Mouse (Mus musculus): ENCODE measurements around the gene Col19a1.

The Col19a1 gene

DNA sequence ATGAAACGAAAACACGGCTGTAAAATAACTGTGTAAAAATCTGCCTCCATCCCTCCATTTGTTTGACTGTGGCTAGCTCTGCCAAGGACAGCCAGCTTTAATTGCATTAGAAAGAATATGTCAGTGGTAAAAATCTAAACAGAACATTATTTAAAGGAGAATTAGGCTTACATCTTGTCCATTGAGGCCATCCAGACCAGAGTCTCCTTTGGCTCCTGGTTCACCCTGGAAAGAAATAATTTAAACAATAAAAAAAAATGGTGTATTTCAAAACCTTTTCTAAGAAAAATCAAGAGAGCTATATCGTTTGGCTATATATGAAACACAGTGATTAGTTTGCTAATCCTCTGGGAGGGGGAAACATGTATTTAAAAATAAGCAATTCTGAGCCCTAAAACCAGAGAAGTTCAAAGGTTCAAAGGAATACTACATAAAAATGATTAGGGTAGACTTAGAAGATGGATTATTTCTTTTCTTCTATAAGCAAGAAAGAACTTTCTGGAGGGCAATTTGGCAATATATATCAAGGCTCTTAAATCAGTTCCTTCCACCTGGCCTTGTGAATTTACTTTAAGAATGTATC is 125.9 kb downstream of the Col19a1 start:
- no peak for DNase-seq (ENCODE audit: low spot score in 2 of 2)

DNA sequence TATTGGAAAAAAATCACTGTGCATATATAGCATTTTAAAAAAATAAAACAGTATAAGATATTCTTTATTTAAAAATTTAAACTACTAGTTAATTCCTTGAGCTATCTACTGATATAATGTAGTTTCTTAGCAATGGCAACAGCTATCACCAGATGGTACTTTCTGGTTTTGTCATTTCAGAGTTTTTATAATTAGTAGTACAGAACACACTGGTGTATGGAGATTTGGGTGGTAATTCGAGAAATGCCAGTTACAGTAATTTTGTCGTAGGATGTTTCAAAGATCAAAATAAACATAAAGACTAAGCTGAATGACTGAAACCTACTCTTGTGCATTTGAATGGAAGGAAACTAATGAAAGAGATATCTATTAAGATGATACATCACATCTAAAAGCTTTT is 129.3 kb downstream of the Col19a1 start:
- DNase-seq (ENCODE audit: low spot score in 2 of 2), result no peak

DNA sequence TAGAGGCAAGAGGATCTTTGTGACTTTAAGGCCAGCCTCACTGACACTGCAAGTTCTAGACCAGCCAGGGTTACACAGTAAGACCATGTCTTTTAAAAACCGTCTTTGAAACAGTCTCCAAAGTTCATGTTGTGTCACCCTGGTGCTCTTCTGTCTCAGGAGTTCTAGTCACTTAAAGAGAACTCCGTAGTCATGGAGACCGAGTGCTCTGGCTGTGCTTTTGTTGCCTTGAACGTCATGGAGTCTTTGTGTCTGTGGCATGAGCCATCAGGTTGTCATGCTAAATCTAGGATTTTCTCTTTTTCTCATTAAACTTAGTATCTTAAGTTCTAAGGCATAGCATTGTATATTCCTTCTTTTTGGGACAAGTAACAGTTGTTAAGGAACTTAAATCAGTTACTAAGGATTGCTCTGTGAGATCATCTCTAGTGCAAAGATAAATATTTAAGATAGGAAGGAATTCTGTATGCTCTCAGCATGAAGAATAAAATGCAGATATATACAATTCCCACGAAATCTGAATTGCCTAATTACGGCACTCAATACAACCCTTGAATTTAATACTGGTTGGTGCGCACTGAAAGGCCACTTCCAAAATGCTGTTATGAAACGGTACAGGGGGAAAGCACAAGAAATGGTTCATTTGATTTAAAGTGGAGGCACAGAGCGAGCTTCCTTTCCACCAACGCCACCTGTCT is 134.6 kb downstream of the Col19a1 start:
- DNase-seq (ENCODE audit: low spot score in 2 of 2), result no peak

DNA sequence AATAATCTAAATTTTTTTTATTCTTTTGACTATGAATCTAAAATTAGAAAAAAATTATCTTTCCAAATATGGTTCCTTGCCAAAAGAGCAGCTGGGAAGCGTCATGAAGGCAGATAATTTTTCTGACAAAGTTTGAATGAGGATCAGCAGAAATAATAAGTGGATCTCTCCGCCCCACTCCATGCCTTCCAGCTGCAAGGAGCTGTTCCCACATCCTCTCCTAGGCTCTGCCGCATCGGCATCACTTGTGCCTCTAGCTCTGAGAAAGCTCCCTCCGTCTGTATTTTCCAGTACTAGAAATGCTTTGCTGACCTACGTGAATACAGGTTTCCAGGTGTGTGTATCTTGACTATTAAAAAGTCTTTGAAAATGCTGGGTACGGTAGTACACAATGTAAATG is 135.1 kb downstream of the Col19a1 start:
- peak in 1 of 2 experiments; percentile 12 for DNase-seq (ENCODE audit: low spot score in 2 of 2)

DNA sequence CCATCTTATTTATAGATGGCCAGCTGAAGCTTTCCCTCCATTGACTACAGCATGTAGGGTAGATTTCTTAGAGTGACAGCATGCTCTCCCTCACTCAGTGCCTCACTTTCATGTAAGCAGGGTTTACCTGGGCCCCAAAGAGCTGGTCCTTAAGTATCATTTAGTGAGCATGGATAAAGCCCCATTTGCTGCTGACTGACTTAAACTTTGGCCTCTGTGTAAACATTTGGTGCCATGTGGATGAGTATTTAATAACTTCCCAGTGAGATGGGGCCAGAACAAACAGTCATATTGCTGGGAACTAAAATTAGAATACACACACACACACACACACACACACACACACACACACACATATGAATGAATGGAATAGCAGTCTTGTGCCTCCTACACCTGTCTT is 149.8 kb downstream of the Col19a1 start:
- DNase-seq (ENCODE audit: low spot score in 2 of 2), result no peak

DNA sequence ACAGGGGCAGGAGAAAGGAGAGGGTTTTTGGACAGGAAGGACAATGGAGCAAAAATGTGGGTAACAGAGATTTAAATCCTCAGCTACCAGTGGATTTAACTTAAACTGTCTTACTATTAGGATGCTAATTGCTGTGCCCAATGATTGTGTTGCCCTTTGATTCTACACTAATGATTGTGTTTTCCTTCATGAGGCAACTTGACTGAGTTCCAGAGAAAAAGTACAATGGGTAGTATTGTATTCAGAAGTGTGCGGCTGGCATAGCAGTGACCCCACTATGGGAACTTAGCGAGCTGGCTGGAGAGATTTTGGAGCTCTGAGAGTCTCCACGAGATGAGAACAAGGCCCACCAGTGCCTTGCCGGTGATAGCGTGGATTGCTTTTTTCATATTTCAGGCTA is 159.0 kb downstream of the Col19a1 start:
- no peak for DNase-seq (ENCODE audit: low spot score in 2 of 2)

DNA sequence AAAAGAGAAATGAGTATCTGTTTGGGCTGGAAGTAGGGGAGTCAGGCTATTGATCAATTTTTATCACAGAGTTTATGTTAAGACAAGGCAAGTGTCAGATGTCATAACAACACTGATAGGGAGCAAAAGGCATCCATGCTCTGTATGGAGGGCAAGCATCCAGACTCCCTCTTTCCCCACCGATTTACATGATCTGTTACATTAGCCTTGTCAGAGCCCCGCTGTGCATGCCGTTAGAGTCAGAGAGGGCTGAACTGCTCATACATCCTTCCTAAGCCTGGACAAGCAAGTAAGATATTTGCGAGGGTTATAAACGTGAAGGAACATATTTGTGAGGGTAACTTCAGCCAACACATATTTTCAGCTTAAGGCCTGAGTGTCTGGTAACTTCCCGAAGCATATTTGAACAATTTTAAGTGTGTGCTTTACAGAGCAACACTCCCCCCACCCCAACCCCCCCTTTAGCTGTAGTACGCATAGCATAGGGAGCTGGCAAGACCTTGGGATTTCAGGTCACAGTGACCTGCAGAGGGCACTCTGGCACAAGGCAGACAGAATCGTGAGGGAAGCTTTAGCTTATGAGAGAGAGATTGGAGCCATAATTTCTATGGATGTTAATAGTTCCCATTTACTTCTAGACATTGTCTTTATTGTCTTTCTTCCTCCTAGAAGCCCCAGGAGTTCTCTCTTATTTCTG is 209.0 kb downstream of the Col19a1 start:
- DNase-seq (ENCODE audit: low spot score in 2 of 2), result peak; percentile 59 to 67

DNA sequence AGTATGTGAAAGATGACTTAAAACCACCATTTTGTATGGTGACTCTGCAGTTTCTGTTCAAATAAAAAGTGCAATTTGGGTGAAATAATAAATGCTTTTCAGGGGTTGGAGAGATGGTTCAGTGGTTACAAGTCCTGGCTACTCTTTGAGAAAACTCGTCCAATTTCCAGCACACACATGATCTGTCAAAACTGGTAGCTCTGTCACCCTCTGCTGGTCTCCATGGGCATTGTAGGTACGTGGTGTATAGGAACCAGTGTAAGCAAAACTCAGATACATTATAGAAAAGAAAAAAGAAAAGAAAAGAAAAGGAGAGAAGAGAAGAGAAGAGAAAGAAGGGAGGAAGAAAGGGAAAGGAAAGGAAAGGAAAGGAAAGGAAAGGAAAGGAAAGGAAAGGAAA is 212.4 kb downstream of the Col19a1 start:
- DNase-seq (ENCODE audit: low spot score in 2 of 2), result peak in 1 of 2 experiments; percentile 26

DNA sequence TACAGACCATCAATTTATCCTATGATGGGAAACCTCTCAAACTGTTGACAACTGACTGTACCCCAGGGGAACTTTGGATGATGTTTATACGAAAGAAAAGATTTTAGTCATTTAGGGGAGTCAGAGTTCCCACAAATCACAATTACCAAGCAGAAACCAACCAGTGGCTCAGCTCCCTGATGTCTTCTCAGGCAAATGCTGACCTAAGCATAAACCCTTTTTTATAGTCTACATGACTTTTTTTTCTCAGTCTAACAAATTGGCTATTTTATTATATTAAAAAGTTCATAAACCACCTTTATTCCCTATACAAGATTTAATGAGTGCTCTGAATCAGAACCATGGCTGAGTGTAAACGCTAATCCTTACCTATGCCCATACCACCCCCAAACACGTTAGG is 213.6 kb downstream of the Col19a1 start:
- DNase-seq (ENCODE audit: low spot score in 2 of 2), result no peak

DNA sequence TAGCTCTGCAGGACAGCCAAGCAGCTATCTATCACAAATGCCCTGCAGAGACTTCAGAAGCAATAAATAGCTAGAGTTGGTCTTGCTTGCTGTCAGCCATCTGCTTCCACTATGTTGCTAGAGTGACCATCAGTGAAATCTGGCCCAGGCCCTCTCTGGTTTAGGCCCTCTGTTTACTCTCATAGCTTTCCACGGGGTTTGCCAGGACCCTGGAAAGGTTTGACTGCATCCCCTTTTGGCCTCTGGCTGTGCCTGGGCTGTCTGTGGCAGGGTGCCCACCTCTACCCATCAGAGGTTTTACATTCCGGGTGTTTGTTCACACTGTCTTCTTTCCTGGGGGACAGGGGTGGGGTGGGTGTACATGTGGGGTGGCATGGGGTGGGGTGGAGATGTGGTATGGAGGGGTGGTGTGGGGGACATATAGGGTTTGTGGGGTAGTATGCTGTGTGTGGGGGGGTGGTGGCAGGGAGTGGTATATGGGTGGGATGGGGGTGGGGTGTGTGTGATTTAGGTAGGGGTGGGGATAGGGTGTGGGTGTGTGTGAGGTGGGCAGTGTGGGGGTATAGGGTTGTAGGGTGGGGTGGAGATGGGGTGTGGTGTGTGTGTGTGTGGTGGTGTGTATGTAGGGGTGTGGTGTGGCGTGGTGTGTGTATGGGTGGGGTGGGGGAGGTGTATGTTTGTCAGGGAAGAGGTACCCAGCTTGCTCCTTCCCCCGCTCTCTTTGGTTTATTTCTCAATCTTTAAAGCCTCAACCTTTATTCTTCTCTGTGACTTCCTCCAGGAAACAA is 214.6 kb downstream of the Col19a1 start:
- DNase-seq (ENCODE audit: low spot score in 2 of 2), result no peak

DNA sequence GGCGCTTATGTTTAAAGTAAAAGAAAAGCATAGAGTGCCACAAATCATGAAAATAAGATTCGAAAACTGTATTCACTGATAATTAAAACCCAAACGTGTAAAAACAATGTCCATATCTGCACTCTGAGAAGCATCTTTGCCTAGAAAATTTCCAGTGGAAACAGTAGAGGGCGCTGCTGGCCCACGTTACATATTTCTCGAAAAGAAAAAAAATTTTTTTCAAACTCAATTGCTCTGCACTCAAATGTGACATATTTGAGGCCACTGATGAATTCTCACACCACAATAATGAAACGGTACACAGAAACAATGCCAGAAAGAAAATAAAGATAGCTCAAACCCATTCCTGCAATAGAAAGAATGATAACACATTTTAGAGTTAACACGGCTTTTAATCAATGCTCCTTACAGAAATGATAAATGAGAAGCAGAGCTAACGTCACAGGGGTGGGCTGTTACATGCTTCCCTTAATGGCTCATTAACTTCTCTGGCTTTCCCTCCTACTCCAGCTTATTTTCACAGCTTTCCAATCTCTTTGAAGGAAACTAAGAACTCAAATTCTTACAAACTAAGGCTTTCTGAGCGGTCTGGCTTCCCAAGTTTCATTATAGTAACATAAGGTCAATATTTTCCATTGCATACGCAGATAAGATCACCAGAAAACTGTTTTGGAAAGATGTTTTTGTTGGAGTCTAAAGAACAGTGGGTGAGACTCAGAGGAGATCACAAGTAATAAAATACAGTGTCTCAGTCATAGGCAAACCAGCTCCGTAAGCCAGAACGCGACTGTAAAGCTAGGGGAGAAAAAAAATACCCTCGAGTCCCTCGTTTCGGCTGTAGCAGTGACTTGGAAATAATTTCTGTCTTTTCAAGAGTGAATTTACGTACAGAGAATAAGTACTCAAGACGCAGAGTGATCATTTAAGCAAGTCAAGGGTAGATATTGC is 219.4 kb downstream of the Col19a1 start:
- peak in 1 of 2 experiments; percentile 77 for DNase-seq (ENCODE audit: low spot score in 2 of 2)

DNA sequence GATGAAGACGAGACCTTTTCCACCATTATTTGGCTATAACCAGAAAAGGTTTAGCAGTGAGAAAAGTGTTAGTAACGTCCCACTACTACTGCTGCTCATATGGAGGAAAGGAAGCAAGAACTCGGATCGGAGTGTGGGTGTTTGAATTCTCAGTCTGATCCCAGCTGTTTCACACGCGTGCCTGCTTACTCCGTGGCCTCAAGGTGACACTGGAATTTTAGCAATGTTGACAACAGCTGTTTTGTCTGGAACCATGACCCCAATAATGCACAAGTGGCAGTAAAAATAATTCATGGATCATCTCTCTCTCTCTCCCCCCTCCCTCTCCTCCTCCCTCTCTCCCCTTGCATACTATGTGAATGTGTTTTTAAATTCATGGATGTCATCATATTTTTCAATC is 222.5 kb downstream of the Col19a1 start:
- no peak for DNase-seq (ENCODE audit: low spot score in 2 of 2)

DNA sequence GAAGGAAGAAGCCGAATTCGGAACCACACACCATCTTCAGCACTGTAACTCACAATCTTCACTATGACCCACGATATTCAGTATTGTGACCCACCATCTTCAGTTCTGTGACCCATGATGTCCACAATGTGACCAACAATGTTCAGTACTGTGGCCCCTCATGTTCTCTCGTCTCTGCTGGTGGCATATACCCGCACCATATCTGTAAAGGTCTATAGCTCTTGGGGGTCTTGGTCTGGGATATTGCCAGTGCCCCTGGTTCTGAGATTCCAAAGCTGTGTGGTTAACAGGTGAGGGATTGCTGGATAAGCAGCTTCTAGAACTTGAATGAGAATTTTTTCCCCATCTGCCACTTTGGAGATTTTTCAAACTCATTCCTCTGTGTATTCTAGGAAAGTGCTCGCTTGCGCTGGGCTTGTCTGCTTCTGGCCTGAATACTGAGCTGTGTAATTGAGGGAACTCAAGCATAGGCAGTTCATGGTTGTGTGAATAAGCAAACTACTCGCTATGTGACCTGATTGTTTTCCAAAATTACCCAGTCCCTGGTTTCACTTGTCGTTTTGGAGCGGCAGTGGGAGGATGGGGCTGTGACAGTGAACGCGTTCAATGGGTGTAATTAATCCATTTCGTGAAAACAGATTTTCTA is 225.2 kb downstream of the Col19a1 start:
- DNase-seq (ENCODE audit: low spot score in 2 of 2), result no peak

DNA sequence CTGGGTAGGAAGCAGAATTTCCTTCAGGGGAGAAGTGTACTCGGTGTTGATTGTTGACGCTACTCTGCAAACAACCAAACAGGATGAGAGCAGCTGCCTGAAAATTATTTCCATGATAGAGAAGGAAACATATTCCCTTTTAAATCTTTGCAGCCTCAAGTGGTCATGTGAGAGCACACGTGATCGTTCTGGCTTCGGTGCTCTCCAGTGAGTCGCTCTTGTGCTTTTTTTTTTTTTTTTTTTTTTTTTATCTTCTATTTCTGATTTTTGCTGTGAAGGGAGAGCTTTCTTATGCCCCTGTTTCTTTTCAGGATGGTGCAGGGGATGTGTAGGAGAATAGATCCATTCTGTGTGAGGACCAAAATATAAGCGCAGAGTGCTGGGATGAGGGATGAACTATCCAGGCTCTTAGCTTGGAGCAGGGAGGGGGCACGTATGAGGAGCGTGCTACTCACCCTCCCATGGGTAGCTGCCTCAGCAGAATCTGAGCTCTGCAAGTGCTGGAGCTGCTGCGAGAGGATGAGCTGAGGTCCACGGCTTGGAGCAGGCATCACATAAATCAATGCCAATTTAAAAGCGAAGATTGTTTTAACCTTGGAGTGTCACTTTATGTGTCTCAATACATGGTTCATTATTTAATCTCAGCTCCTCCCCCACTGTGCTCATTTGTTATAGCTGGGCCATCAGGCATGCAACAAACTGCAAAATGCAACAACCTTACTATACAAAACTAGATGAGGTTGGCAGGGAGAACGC is 237.6 kb downstream of the Col19a1 start:
- peak; percentile 39 to 44 for DNase-seq (ENCODE audit: low spot score in 2 of 2)

DNA sequence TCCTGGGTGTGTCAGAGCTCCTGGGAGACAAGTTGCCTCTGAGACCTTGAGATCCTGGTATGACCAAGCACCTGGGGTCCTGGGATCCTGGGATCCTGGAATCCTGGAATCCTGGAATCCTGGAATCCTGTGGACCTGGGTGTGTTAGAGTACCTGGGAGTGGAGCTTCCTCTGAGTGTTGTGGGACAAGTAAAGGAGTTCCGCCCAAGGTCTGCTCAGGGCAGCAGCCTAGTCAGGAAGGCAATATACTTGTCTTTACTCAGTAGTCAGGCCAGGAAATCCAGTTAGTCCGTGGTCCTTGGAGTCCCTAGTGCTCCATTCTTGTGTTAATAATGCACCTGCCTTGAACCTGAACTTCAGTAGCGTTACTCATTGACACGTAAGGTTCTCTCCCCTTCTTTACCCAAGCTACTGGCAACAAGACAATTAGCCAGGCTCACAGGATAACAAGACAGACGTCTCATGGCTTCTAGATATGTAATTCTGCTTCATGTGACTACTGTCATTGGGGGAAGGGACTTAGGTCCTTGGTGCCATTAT is 239.6 kb downstream of the Col19a1 start:
- DNase-seq (ENCODE audit: low spot score in 2 of 2), result no peak

DNA sequence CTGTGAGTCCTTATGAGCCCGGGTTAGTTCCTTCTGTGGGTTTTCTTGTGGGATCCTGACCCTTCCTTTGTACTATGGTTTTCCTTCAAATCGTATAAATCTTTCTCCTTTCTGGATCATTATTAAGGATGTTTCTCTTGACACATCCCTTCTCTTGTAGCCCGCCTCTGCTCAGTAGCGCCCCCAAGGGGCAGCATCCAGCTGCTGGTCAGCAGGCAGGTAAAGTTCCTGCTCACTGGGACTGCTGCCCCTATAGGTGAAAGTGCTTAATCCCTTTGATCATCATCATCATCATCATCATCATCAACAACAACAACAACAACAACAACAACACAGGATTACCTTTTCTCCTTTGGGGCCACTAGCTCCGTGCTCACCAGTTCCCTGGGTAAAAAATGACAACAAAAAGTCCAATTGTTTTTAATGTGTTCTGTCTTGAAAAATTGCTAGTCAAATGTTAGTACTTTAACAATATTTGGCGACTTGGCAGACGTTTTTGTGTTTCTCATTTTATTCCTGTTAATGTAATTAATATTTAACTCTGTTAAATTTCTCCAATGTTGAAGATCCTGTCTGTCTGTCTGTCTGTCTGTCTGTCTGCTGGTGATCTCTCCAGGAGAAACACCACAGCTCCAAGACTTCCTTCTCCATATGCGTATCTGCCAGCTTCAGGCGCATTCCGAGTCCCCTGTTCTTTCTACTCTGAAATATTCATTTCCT is 249.6 kb downstream of the Col19a1 start:
- DNase-seq (ENCODE audit: low spot score in 2 of 2), result no peak

DNA sequence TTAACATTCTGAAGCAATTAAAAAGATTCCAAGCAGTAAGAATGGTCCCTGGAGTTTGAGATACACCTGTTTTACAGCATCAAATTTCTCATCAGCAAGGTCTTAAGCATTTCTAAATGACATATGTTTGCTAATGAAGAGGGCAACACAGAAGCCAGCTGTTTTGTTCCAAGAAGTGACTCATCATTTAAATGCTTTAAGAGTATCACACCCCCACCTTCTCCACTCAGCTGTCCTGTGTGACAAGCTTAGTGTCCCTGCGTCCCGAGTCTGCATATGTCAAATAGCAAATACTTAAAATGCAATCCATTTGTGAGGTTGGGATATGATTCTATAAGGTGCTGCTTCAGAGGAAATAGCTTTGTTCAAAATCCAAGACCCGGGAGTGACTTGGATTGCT is 251.2 kb downstream of the Col19a1 start:
- no peak for DNase-seq (ENCODE audit: low spot score in 2 of 2)

DNA sequence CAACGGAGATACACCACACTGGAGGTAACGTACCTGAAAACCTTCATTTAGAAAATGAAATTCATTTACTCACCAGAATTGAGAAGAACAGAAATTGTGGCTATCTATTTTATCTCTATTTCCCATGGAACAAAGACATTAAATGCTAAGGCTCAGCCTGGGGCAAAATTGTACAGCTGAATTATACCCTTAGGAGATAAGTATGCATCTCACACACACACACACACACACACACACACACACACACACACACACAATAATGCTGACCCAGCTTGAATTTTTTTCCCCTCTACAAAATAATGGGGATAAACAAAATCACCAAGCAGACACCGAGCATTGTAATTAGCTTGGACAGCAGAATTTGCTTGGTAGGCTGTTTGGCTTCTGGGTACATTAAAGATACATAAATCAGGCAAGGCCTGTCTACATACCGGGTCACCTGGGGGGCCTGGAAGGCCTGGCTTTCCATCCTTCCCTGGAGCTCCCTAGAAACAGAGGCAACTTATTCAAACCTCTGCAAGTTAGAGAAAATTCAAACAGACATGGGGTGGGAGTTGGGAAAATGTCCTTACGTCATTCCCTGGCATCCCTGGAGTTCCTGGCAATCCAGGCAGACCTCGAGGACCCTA is 270.2 kb downstream of the Col19a1 start:
- no peak for DNase-seq (ENCODE audit: low spot score in 2 of 2)

DNA sequence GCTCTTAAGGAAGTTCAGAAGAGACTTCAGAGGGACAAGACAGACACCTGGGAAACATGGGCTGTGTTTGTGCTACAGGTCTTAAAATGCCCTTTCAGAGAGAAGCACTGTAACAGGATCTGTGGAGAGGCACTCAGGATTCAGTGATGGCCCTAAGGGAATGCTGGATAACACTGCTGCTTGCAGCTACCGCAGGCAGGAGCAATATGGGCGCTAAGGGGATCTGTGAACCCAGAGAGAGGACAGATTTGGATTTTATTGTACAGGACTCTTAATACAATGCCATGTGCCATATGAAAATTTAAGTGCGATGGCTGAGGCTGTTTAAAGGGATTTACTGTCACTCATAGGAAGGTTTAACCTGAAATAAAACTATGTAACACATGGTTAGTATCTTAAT is 270.8 kb downstream of the Col19a1 start:
- DNase-seq (ENCODE audit: low spot score in 2 of 2), result no peak

Measured in right cerebral cortex, adult 2 months (tissue).